Mouse (Mus musculus) liver, embryonic 11.5 days (tissue): ENCODE data around the gene Thap12. TPM values are rescaled to one million over a fixed set of nuclear protein-coding genes. Genes with fewer than 3 reads are reported as not detected.

ENCODE experiments used
- ATAC-seq: fragments of 200-750 bp; cut with Nextera tagmentation; replicated peaks from 2 replicates; pipeline ENCODE4 v1.8.0; 2017; ENCODE audit warnings: moderate number of reproducible peaks, mild to moderate bottlenecking, moderate TSS enrichment, moderate library complexity; ENCODE audit not compliant: low FRiP score
- DNase-seq: peaks from one replicate; pipeline ENCODE4 v3.0.0-alpha.2; 2017; ENCODE audit warnings: low spot score
- H3K27ac ChIP-seq: fragments of 300-500 bp; sonication (generic); 2 replicates; pipeline ENCODE4 v1.5.1; 2014; ENCODE audit warnings: mild to moderate bottlenecking, low read depth, low read length, control low read depth
- H3K27me3 ChIP-seq: fragments of 300-500 bp; sonication (generic); replicated peaks from 2 replicates; pipeline ENCODE4 v1.6.1; 2014; ENCODE audit warnings: low read length, mixed read lengths; ENCODE audit not compliant: control insufficient read depth, insufficient read depth
- H3K36me3 ChIP-seq: fragments of 300-500 bp; sonication (generic); 2 replicates; pipeline ENCODE4 v1.6.1; 2014; ENCODE audit warnings: mild to moderate bottlenecking, low read length, moderate library complexity, mixed read lengths; ENCODE audit not compliant: control insufficient read depth, insufficient read depth
- H3K4me1 ChIP-seq: fragments of 300-500 bp; sonication (generic); replicated peaks from 2 replicates; pipeline ENCODE4 v1.6.1; 2014; ENCODE audit warnings: low read length, mixed read lengths; ENCODE audit not compliant: control insufficient read depth, insufficient read depth
- H3K4me2 ChIP-seq: fragments of 300-500 bp; sonication (generic); 2 replicates; pipeline ENCODE4 v1.6.1; 2014; ENCODE audit warnings: mild to moderate bottlenecking, control low read depth, moderate library complexity
- H3K4me3 ChIP-seq: fragments of 300-500 bp; sonication (generic); 2 replicates; pipeline ENCODE4 v1.5.1; 2014; ENCODE audit warnings: low read depth, low read length, control low read depth
- H3K9ac ChIP-seq: fragments of 300-500 bp; sonication (generic); 2 replicates; pipeline ENCODE4 v1.6.1; 2014; ENCODE audit warnings: low read depth, low read length, control low read depth
- H3K9me3 ChIP-seq: fragments of 300-500 bp; sonication (generic); 2 replicates; pipeline ENCODE4 v1.6.1; 2016; ENCODE audit warnings: low read length, inconsistent platforms, mixed read lengths; ENCODE audit not compliant: control insufficient read depth
- whole genome bisulfite sequencing: fragments of 180-500 bp; shearing (Covaris S2); extraction: QIAGEN DNeasy Blood & Tissue Kit; methylation state at CpG from one replicate; pipeline ENCODE4 v1.1.7; 2014; 5-methylcytosine and 5-hydroxymethylcytosine counted together
- polyA plus RNA-seq: library from polyadenylated mRNA; unstranded; fragments of >200 nt; fragmentation: Nextera tagmentation; extraction: Ambion mirVana; gene quantifications from 2 replicates; pipeline ENCODE4 v1.2.1, GENCODE M21; 2014

Gene Thap12
- polyA plus RNA-seq, 1 experiment from 2014 or later: 42.3 TPM

- ATAC-seq (no peak), DNase-seq (no peak)
- 21% methylated on average over 3 of the region's 3 CpGs for WGBS
- Histone ChIP-seq H3K4me2 (no peak overlapping the region), H3K9ac (no peak overlapping the region), H3K9me3 (no peaks in the 10 kb centered on the region), H3K36me3 (no peaks in the 10 kb centered on the region), H3K4me3 (no peak overlapping the region), H3K4me1 (peaks cover 8% of the 10 kb centered on the region), H3K27me3 (no peaks in the 10 kb centered on the region), H3K27ac (no peak overlapping the region)
Measured at GRCm38 (mm10) chr7:98690831-98691230, 12.1 kb upstream of the Thap12 start.

DNA sequence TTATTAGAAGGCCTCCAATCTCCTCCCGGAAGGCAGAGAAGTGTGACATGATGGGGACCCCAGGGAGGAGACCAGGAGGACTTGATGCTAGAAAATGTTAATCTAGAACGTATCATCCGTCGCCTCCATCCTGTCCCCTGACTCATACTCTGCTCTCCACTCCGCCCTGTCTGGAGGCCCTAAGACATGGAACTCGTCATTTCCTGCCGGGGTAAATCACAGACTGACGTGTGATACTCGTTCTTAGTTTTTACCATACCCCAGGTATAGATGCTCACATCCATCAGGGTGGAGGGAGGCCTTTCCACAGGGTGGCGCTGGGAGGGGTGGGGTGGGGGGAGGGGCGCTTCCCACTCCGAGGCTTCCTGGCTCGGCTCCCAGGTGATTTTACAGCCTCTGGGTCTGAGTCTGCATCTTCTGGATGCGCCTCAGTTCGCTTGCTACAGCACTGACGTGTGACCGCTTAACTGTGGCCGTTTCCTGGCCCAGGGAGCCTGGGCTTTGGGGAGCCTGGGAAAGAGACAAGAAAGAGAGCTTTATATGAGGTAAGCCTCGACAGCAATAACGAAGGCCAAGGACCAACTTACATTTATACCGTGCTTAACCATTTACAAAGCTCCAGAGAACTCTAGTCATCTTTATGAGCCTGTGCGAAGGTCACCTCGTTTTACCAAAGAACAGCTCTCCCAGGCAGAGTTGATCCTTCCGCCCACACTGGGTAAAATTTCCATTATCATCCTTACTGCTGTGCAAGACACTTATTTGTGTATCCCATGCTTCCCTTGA, 9.9 kb upstream of the Thap12 start:
- no peak overlapping the region for H3K4me3 ChIP-seq

DNA sequence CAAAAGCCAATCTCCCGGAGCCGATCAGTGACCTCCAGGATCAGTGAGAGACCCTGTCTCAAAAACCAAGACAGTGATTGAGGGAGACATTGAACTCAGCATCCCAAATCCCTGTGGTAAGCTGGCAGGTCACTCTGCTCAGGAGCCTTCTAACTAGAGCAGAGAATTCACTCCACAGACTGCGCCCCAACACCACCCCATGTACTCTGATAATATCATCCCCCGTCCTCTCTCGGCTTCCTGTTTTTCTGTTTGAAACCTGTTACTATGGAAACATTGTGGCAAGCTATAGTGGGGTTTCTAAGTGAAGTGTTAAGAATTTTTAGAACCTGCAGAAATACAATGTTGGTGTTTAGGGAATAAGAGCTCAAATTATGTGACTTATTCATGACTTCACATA, 8.9 kb upstream of the Thap12 start:
- Histone ChIP-seq H3K4me2 (no peak overlapping the region), H3K9ac (no peak overlapping the region), H3K4me1 (peaks cover 8% of the 10 kb centered on the region), H3K36me3 (no peaks in the 10 kb centered on the region), H3K27me3 (no peaks in the 10 kb centered on the region), H3K27ac (no peak overlapping the region), H3K9me3 (no peaks in the 10 kb centered on the region), H3K4me3 (no peak overlapping the region)
- DNase-seq: no peak
- 54% methylated on average over 5 of the region's 5 CpGs for WGBS
- no peak for ATAC-seq

More for the DNA sequence above, 9.9 kb upstream of the Thap12 start:
- H3K9ac ChIP-seq: no peak overlapping the region
- WGBS: 43% methylated on average over 24 of the region's 24 CpGs
- no peaks in the 10 kb centered on the region for H3K36me3 ChIP-seq
- no peaks in the 10 kb centered on the region for H3K27me3 ChIP-seq
- no peak for DNase-seq
- H3K27ac ChIP-seq: no peak overlapping the region
- H3K9me3 ChIP-seq: no peaks in the 10 kb centered on the region
- H3K4me2 ChIP-seq: no peak overlapping the region; the same call in 1 of the 2 replicates
- peaks cover 8% of the 10 kb centered on the region for H3K4me1 ChIP-seq
- no peak for ATAC-seq

DNA sequence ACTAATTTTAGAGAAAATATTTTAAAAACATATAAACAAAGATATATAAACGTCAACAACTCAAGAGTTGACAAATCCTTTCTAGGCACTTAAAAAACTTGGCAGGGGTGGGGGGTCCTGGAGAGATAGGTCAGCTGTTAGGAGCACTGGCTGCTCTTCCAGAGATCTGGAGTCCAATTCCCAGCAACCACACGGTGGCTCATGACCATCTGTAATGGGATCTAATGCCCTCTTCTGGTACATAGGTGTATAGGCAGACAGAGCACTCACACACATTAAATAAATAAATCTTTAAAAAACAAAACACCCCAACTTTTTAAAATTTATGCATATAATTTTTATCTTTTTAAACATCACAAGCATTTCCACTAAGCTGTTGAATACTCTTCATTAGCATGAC, 5.4 kb upstream of the Thap12 start:
- H3K4me3 ChIP-seq: no peak overlapping the region
- no peaks in the 10 kb centered on the region for H3K9me3 ChIP-seq
- peaks cover 8% of the 10 kb centered on the region for H3K4me1 ChIP-seq
- H3K27ac ChIP-seq: no peak overlapping the region
- DNase-seq (no peak), ATAC-seq (no peak)
- H3K27me3 ChIP-seq: no peaks in the 10 kb centered on the region
- H3K36me3 ChIP-seq: no peaks in the 10 kb centered on the region
- no peak overlapping the region for H3K9ac ChIP-seq
- 17% methylated on average over 2 of the region's 2 CpGs for WGBS
- H3K4me2 ChIP-seq: no peak overlapping the region

DNA sequence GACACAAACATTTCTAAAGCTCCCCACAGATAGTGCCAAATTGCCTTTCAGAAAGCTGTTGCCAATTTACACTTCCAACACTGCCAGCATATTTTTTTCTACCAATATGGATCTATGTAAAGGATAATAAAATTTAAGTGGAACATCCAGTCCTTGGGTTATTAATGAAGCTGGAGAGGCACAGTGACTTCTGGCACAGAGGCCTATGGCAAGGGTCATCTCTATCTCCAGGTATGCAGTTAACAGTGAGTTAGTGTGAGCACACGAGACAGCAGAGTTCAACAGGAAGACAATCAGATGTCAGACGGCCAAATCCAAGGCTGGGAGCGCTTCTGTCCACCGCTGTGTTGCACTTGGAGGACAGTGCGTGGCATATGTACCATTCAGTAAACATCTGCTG, 4.9 kb upstream of the Thap12 start:
- no peak overlapping the region for H3K4me2 ChIP-seq
- H3K4me1 ChIP-seq: peaks cover 5% of the 10 kb centered on the region
- no peak overlapping the region for H3K4me3 ChIP-seq
- DNase-seq (no peak), ATAC-seq (no peak)
- no peak overlapping the region for H3K9ac ChIP-seq
- H3K36me3 ChIP-seq: no peaks in the 10 kb centered on the region
- no peaks in the 10 kb centered on the region for H3K9me3 ChIP-seq
- H3K27ac ChIP-seq: no peak overlapping the region
- H3K27me3 ChIP-seq: no peaks in the 10 kb centered on the region
- WGBS: 54% methylated on average over 5 of the region's 5 CpGs

GRCm38 (mm10) chr7:98698590-98698989, 4.3 kb upstream of the Thap12 start:
- 90% methylated on average over 4 of the region's 4 CpGs for WGBS

DNA sequence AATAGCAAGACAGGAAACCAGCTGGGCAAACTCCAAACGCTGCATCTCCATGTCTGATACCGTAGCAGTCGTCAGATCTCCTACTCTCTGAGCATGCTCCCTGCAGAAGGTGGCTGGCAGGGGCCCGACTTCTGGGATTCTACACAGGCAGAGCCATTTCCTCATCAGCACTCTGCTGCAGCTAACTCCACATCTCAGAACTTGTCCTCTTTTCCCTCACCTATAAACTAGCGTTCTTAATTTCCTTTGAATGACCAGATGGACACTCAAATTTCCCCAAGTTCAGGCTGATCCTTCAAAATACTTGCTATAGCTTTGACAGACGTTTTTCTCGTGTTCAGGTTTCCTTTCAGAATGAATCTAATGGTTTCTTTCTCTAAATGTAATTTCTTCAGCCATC, 1.1 kb upstream of the Thap12 start:
- H3K9ac ChIP-seq: peak overlapping the region; percentile 82
- peak overlapping the region; percentile 61 for H3K27ac ChIP-seq
- peak overlapping the region; percentile 88 for H3K4me2 ChIP-seq
- ATAC-seq: no peak
- no peaks in the 10 kb centered on the region for H3K27me3 ChIP-seq
- DNase-seq: no peak
- H3K4me3 ChIP-seq: peak overlapping the region; percentile 63
- no peaks in the 10 kb centered on the region for H3K9me3 ChIP-seq
- 26% methylated on average over 7 of the region's 7 CpGs for WGBS
- H3K4me1 ChIP-seq: peaks cover 13% of the 10 kb centered on the region
- H3K36me3 ChIP-seq: no peaks in the 10 kb centered on the region

More at GRCm38 (mm10) chr7:98698590-98698989, 4.3 kb upstream of the Thap12 start:
- peaks cover 2% of the 10 kb centered on the region for H3K4me1 ChIP-seq
- no peaks in the 10 kb centered on the region for H3K36me3 ChIP-seq
- no peak for DNase-seq
- no peak overlapping the region for H3K4me3 ChIP-seq
- no peak overlapping the region for H3K9ac ChIP-seq
- H3K27me3 ChIP-seq: no peaks in the 10 kb centered on the region
- H3K4me2 ChIP-seq: no peak overlapping the region
- H3K27ac ChIP-seq: no peak overlapping the region
- H3K9me3 ChIP-seq: no peaks in the 10 kb centered on the region
- no peak for ATAC-seq

DNA sequence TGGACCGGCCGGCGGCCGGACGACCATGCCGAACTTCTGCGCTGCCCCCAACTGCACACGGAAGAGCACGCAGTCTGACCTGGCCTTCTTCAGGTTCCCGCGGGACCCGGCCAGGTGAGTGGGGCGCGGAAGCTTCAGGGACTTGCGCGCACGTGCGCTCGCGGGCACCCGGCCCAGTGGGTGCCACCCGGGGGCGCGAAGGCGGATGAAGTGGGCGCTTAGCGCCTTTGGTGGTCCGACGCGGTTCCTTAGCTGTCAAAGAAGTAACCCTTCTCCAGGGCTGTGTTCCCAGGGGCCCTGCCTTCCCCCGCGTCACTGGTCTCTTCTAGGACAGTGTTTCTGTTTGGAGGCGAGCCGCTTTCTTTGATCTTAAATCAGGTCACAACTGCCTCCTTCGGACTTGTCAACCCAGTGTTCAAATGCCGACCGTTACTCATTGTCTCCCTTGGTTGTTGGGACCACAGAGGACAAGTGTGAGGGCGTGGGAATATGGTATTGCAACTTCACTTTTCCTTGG, 520 bp downstream of the Thap12 start:
- Histone ChIP-seq H3K4me2 (peak overlapping the region; percentile 79), H3K9me3 (no peaks in the 10 kb centered on the region), H3K4me3 (peak overlapping the region; percentile 63), H3K27me3 (no peaks in the 10 kb centered on the region), H3K36me3 (no peaks in the 10 kb centered on the region), H3K4me1 (peaks cover 13% of the 10 kb centered on the region), H3K27ac (peak overlapping the region; percentile 62), H3K9ac (peak overlapping the region; percentile 82)
- DNase-seq (peak; percentile 46), ATAC-seq (peak; percentile 22)
- under 1% methylated on average over 38 of the region's 38 CpGs for WGBS

DNA sequence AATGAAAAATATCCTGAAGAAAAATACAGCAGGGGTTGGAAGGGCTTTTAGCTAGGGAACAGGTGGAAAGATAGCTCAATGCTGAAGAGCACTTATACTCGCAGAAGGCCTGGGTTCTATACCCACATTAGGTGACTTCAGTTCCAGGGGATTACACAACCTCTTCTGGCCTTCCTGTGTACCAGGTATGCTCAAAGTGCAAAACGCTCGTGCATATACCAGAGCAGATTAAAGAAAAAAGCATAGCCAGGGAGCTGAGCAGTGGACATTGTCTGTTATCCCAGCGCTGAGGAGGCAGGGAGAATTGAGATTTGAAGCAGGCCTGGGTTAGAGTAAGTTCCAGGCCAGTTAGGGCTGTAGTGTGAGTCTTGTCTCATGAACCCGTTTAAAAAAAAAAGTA, 1.4 kb downstream of the Thap12 start:
- 56% methylated on average over 5 of the region's 5 CpGs for WGBS
- H3K4me3 ChIP-seq: peak overlapping the region; percentile 63
- no peak for ATAC-seq
- H3K27me3 ChIP-seq: no peaks in the 10 kb centered on the region
- H3K4me2 ChIP-seq: peak overlapping the region; percentile 79
- no peak for DNase-seq
- peak overlapping the region; percentile 82 for H3K9ac ChIP-seq
- no peaks in the 10 kb centered on the region for H3K9me3 ChIP-seq
- no peaks in the 10 kb centered on the region for H3K36me3 ChIP-seq
- peaks cover 13% of the 10 kb centered on the region for H3K4me1 ChIP-seq
- no peak overlapping the region for H3K27ac ChIP-seq
